Mouse (Mus musculus) G1E-ER4 (cell line): Measurements from ENCODE around the gene Gm14214. TPM values are rescaled to one million over a fixed set of nuclear protein-coding genes. Genes with fewer than 3 reads are reported as not detected.

ENCODE experiments used
- GATA1 ChIP-seq: IDR thresholded peaks from one replicate; pipeline ENCODE4 v1.8.0; 2012; ENCODE audit warnings: low read length, inconsistent platforms
- polyA plus RNA-seq: library from polyadenylated mRNA; stranded (reverse); fragments of >175 nt; gene quantifications from 2 replicates; pipeline ENCODE4 v1.2.3, GENCODE M21; 2012

The Gm14214 gene
- polyA plus RNA-seq, 1 experiment, result not detected

GRCm38 (mm10) chr2:154786187-154786586 is 16.4 kb upstream of the Gm14214 start:
- TF ChIP-seq GATA1, result no peak

GRCm38 (mm10) chr2:154785284-154785683 is 15.5 kb upstream of the Gm14214 start:
- TF ChIP-seq GATA1, result no peak

- no peak for TF ChIP-seq GATA1
Measured at GRCm38 (mm10) chr2:154782856-154783650, 13.2 kb upstream of the Gm14214 start.

- TF ChIP-seq GATA1, result no peak
Measured at GRCm38 (mm10) chr2:154782361-154782760, 12.5 kb upstream of the Gm14214 start.

- TF ChIP-seq GATA1, result no peak
Measured at GRCm38 (mm10) chr2:154779648-154780047, 9.8 kb upstream of the Gm14214 start.

- TF ChIP-seq GATA1, result no peak
Measured at GRCm38 (mm10) chr2:154776496-154776895, 6.7 kb upstream of the Gm14214 start.

GRCm38 (mm10) chr2:154774032-154774431 is 4.2 kb upstream of the Gm14214 start:
- no peak for TF ChIP-seq GATA1

GRCm38 (mm10) chr2:154771604-154772003 is 1.8 kb upstream of the Gm14214 start:
- TF ChIP-seq GATA1, result no peak

GRCm38 (mm10) chr2:154767051-154767450 is 2.8 kb downstream of the Gm14214 start:
- no peak for TF ChIP-seq GATA1

- TF ChIP-seq GATA1, result no peak
Measured at GRCm38 (mm10) chr2:154765554-154766008, 4.2 kb downstream of the Gm14214 start.

GRCm38 (mm10) chr2:154764828-154765497 is 4.9 kb downstream of the Gm14214 start:
- TF ChIP-seq GATA1, result no peak

- TF ChIP-seq GATA1, result no peak
Measured at GRCm38 (mm10) chr2:154763226-154763625, 6.6 kb downstream of the Gm14214 start.

GRCm38 (mm10) chr2:154758454-154758853 is 11.4 kb downstream of the Gm14214 start:
- TF ChIP-seq GATA1, result no peak

- TF ChIP-seq GATA1, result no peak
Measured at GRCm38 (mm10) chr2:154757691-154758090, 12.1 kb downstream of the Gm14214 start.

- no peak for TF ChIP-seq GATA1
Measured at GRCm38 (mm10) chr2:154755791-154756190, 14.0 kb downstream of the Gm14214 start.

GRCm38 (mm10) chr2:154754068-154754560 is 15.7 kb downstream of the Gm14214 start:
- TF ChIP-seq GATA1, result no peak
